Mouse (Mus musculus) cerebellum, adult 9-10 months (tissue): Measurements from ENCODE around the gene Npepps.
"Not testable (repeated sequence)": the region's sequence is repeated elsewhere in the genome, so short reads cannot be mapped to it uniquely, and the experiment has no call there.

Source experiments
- DNase-seq: peaks from one replicate; pipeline ENCODE4 v3.0.0; 2022

The Npepps gene

DNA sequence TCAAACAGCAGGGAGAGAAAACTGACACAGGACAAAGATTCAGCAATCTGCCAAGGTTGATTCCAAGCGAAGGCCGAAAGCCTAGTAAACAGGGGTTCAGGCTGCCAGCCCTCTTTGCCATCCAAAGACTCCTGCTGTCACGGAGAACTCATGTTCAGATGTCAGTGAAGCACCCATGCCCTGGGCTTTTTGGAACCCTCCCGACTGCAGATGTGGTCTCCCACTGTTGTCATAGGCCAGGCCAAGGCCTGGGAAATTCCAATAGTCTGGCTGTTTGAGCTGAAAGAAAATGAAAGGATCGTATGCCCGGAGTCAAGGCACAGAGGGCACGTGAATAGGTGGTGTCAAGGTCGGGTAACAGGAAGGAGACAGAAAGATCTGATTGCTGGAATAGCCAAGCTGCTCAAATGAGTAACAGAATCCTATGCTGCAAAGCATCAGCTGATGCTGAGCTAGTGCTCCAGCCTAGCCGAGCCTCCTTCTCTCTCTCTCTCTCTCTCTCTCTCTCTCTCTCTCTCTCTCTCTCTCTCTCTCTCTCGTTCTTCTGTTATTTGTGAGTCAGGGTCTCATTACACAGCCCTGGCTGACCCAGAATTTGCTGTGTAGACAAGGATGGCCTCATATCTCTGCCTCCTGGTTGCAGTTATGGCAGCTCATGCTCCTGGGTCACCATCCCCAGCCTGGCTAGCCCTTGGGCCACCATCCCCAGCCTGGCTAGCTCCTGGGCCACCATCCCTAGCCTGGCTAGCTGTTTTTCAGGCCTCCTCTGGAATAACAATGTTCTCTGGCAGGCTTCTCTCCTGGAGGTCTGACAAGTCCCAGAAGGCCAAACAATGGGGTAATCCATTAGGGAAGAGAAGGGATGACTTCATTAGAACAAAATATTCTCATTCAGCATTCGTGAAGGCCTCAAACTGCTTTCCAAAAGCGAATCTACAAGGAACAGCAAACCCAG lies 9.1 kb upstream of the Npepps start:
- no peak for DNase-seq

DNA sequence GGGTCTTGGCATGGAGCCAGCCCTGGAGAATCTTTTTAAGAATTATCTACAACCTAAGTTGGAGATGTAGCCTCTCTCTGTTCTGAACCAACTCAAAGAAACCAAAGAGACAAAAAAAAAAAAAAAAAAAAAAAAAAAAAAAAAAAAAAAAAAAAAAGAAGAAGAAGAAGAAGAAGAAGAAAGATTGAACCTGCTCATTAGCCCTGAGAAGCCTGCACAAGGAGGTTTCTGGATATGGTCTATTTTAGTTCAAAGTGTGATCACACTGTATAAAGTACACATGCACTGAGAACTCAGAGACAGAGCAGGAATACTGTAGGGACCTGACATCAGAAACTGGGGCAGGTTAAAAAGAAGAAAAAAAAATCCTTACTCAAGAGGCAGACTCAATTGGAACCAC lies 7.2 kb upstream of the Npepps start:
- no peak for DNase-seq

DNA sequence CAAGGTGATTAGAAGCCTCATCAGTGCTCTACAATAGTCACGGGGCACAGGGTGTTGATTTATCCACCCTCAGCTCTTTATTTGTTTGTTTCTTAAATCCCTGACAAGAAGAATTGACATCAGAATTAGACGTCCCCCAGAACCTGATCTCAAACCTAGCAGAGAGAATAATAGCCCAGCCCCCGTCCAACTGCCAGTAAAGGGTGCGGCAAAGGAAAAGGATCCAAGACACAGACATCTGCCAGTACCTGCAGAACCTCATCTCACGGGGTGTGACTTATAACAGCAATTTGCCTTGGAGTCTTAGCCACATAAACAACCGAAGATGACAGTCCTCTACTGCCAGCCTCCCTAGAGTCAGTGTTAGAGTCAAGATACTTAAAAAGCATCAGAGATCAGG lies 6.5 kb upstream of the Npepps start:
- DNase-seq, result no peak

- DNase-seq, result no peak
These were observed 5.7 kb upstream of the Npepps start for GRCm38 (mm10) chr11:97285852-97286775.

- no peak for DNase-seq
These were observed 4.4 kb upstream of the Npepps start for GRCm38 (mm10) chr11:97284854-97285253.

DNA sequence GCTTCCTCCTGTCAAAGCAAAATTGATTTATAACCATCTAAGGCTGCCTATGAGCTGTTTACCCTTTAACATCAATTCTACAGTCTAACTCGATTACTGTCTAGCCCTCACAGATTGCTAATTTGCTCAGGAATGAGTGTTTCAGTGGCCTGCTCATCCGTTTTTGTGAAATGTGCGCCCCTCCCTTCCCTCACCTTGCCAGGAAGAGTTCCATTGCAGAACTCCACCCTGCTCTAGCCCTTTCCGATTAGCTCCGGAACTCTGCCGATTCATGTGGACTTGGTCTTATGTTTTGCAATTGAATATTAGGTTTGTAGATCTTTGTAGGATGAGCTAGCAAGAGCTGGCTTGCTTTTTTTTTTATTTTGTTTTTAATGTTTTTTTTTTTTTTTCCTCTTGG lies 1.7 kb upstream of the Npepps start:
- DNase-seq, result no peak

DNA sequence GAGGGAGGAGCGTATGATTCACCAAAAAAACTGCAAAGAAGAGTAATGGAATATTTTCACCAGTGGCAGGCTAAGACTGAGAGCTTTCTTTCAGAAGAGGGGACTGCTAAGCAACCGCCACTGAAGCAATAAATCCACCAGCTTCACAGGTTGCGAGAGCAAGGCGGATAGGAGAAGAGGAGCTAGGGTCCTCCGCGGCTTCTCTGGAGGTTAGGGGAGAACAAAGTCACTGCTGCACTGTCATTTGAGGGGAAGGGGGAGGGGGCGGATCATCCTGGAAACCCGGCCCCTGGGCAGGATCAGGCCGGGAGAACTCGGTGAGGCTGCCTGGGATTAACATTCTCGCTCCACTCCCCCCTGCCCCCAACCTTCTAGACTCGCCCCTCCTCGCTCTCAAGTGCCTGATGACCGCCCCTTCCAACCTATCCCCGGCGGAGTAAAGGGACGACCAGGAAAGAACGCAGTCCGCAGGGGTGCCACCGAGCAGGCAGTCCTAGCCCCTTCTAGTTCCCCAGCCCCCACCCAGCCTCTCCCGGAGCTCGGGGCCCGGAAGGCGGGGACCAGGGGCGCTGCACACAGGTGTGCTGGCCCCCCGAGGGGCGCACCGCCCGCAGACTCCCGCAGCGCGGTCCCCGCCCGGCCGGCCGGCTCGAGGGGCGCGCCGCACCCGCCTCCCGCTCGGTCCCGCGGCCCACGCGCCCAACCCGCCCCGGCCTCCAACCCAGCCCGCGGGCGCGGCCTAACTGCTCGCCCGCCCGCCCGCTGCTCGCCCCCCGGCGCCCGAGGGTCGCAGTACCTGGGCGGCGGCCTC lies 828 bp downstream of the Npepps start:
- DNase-seq, result peak; percentile 58

DNA sequence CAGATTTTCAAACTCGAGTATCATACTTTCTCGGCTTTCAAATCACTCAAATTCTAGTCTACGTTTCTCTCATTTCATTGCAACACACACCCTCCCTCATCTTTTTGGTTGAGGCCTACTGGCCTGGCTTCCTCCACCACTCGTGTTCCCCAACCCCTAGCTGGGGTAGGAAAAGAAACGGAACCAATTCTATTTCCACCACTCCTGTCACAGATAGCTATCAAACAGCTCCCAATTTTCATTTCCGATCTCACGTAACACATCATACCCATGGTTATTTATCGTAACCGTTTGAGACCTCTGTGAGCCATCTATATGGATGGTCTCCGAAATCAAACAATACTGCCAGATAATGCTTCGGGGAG lies 1.4 kb downstream of the Npepps start:
- DNase-seq, result no peak

GRCm38 (mm10) chr11:97278456-97278855 lies 2.0 kb downstream of the Npepps start:
- DNase-seq, result no peak

GRCm38 (mm10) chr11:97277166-97277565 lies 3.3 kb downstream of the Npepps start:
- DNase-seq, result no peak

- no peak for DNase-seq
These were observed 4.4 kb downstream of the Npepps start for GRCm38 (mm10) chr11:97276019-97276418.

DNA sequence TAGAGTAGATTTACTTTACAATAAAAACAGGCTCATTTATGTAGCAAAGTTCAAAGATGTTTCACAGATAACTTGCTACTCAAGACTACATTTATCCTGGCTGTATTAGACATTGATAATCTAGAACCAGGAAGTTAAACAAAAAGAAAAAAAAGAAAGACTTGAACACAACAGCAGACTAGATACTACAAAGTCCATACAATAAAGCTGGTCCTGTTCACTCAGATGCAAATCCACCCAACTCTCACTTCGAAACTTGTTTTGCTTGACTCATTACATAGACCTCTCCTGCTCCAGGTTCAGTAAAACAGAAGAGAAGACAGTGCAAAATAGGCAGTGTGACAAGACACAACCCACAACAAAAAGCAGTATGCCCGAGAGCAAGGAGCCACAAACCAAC lies 5.1 kb downstream of the Npepps start:
- no peak for DNase-seq

DNA sequence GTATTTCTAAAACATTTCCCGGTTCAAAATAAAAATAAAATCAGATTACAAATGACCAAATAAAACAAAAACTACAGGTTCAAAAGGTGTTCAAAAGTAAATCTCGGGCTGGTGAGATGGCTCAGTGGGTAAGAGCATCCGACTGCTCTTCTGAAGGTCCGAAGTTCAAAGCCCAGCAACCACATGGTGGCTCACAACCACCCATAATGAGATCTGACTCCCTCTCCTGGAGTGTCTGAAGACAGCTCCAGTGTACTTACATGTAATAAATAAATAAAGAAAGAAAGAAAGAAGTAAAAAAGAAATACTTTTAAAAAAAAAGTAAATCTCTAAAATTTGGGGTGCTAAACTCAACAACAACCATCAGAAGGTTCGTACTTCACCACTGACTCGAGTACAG lies 5.5 kb downstream of the Npepps start:
- not testable (repeated sequence) for DNase-seq

- DNase-seq, result no peak
These were observed 6.8 kb downstream of the Npepps start for GRCm38 (mm10) chr11:97273613-97274012.

DNA sequence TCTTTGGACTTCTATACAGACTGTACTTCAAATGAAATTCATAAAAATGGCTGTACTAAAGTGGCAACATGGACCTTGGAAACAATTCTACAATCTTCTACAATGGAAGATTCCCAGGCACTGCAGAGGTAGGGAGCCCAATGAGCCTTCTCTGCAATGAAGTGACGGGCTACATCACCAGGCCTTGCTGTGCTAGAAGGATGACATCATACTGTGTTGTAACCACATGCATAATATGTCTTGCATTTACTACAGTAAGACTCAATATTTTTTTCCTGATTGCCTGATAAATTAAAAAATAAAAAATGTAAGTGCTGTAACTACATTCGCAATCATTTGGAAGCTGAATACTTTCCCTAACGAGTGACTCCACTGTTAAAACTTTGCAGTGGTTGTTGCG lies 7.6 kb downstream of the Npepps start:
- DNase-seq, result no peak

GRCm38 (mm10) chr11:97270004-97270403 lies 10.4 kb downstream of the Npepps start:
- DNase-seq, result not testable (repeated sequence)

- not testable (repeated sequence) for DNase-seq
These were observed 13.9 kb downstream of the Npepps start for GRCm38 (mm10) chr11:97266544-97266943.

- DNase-seq, result not testable (repeated sequence)
These were observed 30.8 kb downstream of the Npepps start for GRCm38 (mm10) chr11:97249649-97250048.

DNA sequence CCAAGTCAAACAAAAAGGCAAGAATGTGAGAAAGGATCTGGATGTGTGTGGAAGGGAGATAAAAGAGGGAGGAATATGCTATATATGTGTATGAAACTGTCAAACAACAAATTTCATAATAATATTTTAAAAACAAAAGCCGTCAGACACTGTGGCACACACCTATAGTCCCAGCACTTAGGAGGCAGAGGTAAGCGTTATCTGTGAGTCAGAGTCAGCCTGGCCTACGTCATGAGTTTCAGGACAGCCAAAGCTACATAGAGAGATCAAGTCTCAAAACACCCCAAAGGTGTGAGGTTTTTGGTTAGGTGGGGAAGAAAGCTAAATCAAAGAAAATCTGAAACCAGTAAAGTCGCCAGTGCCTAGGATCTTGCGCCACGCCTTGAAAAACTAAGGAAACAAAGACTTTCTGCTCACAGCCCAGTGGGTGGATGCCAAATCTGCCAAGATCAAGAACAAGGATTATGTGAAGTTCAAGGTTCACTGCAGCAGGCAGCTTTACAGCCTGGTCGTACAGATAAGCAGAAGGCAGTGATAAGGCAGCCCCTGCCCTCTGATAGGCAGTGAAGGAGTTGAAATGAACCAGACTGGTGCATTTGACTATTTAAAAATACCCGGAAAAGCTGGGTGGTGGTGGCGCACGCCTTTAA lies 33.8 kb downstream of the Npepps start:
- no peak for DNase-seq

- DNase-seq, result no peak
These were observed 39.1 kb downstream of the Npepps start for GRCm38 (mm10) chr11:97241321-97241720.

DNA sequence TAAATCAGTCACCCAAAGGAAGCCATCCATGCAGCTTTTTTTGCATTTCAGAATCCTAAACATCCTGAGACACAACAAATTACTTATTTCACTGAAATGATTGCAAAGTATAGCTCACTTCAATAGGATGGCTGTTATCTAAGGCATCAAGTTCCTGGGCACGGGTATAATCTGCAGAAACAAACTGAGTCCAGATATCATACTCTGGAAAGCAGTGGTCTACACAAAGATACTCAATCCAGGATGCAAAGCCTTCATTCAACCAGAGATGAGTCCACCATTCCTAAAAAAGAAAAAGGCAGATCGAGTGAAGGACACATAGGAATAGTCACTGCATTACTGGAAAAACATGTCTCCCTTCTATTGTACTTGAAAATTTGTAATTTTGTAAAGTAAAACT lies 42.5 kb downstream of the Npepps start:
- no peak for DNase-seq

GRCm38 (mm10) chr11:97232436-97232835 lies 48.0 kb downstream of the Npepps start:
- peak; percentile 62 for DNase-seq
